Mouse (Mus musculus) left cerebral cortex, adult 18-20 months (tissue): ENCODE measurements around the gene Stat3. TPM values are rescaled to one million over a fixed set of nuclear protein-coding genes. Genes with fewer than 3 reads are reported as not detected.

ENCODE experiments used
- total RNA-seq, 2 experiments: library from RNA; stranded (reverse); gene quantifications; 2 replicates each; pipeline ENCODE4 v1.2.3; 2021

The Stat3 gene
- total RNA-seq, 2 experiments from 2014 or later, result 38.8 to 46.7 TPM

Other genes starting within 250 kb of the Stat3 start
- under 1 TPM; 0.35 to 0.66 TPM for gene Zfp385c, start 247.1 kb downstream of the Stat3 start, total RNA-seq
- gene Dhx58, start 235.3 kb downstream of the Stat3 start, total RNA-seq, result 1 to 10 TPM; 1.8 to 2.4 TPM
- gene Kat2a, start 227.1 kb downstream of the Stat3 start, total RNA-seq, result 10 to 100 TPM; 63.2 to 63.3 TPM
- gene Hspb9, start 225.7 kb downstream of the Stat3 start, total RNA-seq, result not detected
- 100 to 1,000 TPM; 152 to 162 TPM for gene Rab5c, start 201.3 kb downstream of the Stat3 start, total RNA-seq
- 10 to 100 TPM; 12.9 to 15.9 TPM for gene Kcnh4, start 179.6 kb downstream of the Stat3 start, total RNA-seq
- not detected for gene Hcrt, start 176.6 kb downstream of the Stat3 start, total RNA-seq
- 1 to 10 TPM; 7.0 to 8.6 TPM for gene Ghdc, start 168.6 kb downstream of the Stat3 start, total RNA-seq
- gene Stat5b, start 88.8 kb downstream of the Stat3 start, total RNA-seq, result 10 to 100 TPM; 26.8 to 28.0 TPM
- gene Stat5a, start 80.2 kb downstream of the Stat3 start, total RNA-seq, result 1 to 10 TPM; 1.8 to 2.5 TPM
- 10 to 100 TPM; 22.7 to 24.9 TPM for gene Cavin1, start 31.3 kb upstream of the Stat3 start, total RNA-seq
- 100 to 1,000 TPM; 423 to 445 TPM for gene Atp6v0a1, start 69.9 kb upstream of the Stat3 start, total RNA-seq
- gene Naglu, start 130.5 kb upstream of the Stat3 start, total RNA-seq, result 1 to 10 TPM; 7.0 to 7.9 TPM
- under 1 TPM; 0.59 to 0.91 TPM for gene Hsd17b1, start 138.9 kb upstream of the Stat3 start, total RNA-seq
- gene Coasy, start 143.0 kb upstream of the Stat3 start, total RNA-seq, result 10 to 100 TPM; 22.5 to 24.6 TPM
- 10 to 100 TPM; 39.5 to 46.6 TPM for gene Mlx, start 147.7 kb upstream of the Stat3 start, total RNA-seq
- gene Psmc3ip, start 155.9 kb upstream of the Stat3 start, total RNA-seq, result 1 to 10 TPM; 3.0 to 3.6 TPM
- 10 to 100 TPM; 53.9 to 57.8 TPM for gene Retreg3, start 180.4 kb upstream of the Stat3 start, total RNA-seq
- 10 to 100 TPM; 44.5 to 53.3 TPM for gene Tubg1, start 180.4 kb upstream of the Stat3 start, total RNA-seq
- gene Tubg2, start 216.4 kb upstream of the Stat3 start, total RNA-seq, result 10 to 100 TPM; 48.6 to 54.5 TPM
- 100 to 1,000 TPM; 158 to 160 TPM for gene Cntnap1, start 231.0 kb upstream of the Stat3 start, total RNA-seq
- gene Plekhh3, start 231.8 kb upstream of the Stat3 start, total RNA-seq, result 10 to 100 TPM; 14.2 to 16.7 TPM
- gene Ccr10, start 235.9 kb upstream of the Stat3 start, total RNA-seq, result under 1 TPM in 1 of 2 experiments, not detected in 1; 0.28 TPM